Mouse (Mus musculus) neural tube, embryonic 15.5 days (tissue): ENCODE results near the gene Col7a1. TPM values are rescaled to one million over a fixed set of nuclear protein-coding genes. Genes with fewer than 3 reads are reported as not detected.

Experiments
- ATAC-seq: fragments of 200-750 bp; cut with Nextera tagmentation; 2 replicates; pipeline ENCODE4 v1.8.0; 2017; ENCODE audit warnings: mild to moderate bottlenecking, moderate TSS enrichment, moderate library complexity; ENCODE audit not compliant: low FRiP score
- H3K27ac ChIP-seq: fragments of 300-500 bp; sonication (generic); replicated peaks from 2 replicates; pipeline ENCODE4 v1.5.1; 2015; ENCODE audit warnings: mild to moderate bottlenecking, inconsistent platforms
- H3K27me3 ChIP-seq: fragments of 300-500 bp; sonication (generic); replicated peaks from 2 replicates; pipeline ENCODE4 v1.6.1; 2015; ENCODE audit warnings: inconsistent platforms
- H3K36me3 ChIP-seq: fragments of 300-500 bp; sonication (generic); 2 replicates; pipeline ENCODE4 v1.6.1; 2015; ENCODE audit warnings: inconsistent platforms
- H3K4me1 ChIP-seq: fragments of 300-500 bp; sonication (generic); 2 replicates; pipeline ENCODE4 v1.6.1; 2015; ENCODE audit warnings: inconsistent platforms
- H3K4me2 ChIP-seq: fragments of 300-500 bp; sonication (generic); 2 replicates; pipeline ENCODE4 v1.6.1; 2015; ENCODE audit warnings: inconsistent platforms, mild to moderate bottlenecking, moderate library complexity
- H3K4me3 ChIP-seq: fragments of 300-500 bp; sonication (generic); replicated peaks from 2 replicates; pipeline ENCODE4 v1.5.1; 2015; ENCODE audit warnings: mild to moderate bottlenecking, inconsistent platforms
- H3K9ac ChIP-seq: fragments of 300-500 bp; sonication (generic); replicated peaks from 2 replicates; pipeline ENCODE4 v1.6.1; 2015; ENCODE audit warnings: mild to moderate bottlenecking, inconsistent platforms
- H3K9me3 ChIP-seq: fragments of 300-500 bp; sonication (generic); replicated peaks from 2 replicates; pipeline ENCODE4 v1.6.1; 2016; ENCODE audit warnings: inconsistent platforms
- whole genome bisulfite sequencing: fragments of 180-500 bp; shearing (Covaris S2); methylation state at CpG from one replicate; pipeline ENCODE4 v1.1.7; 2015; ENCODE audit warnings: mixed read lengths; 5-methylcytosine and 5-hydroxymethylcytosine counted together
- polyA plus RNA-seq: library from polyadenylated mRNA; unstranded; fragments of >200 nt; fragmentation: Nextera tagmentation; extraction: Ambion mirVana; gene quantifications from 2 replicates; pipeline ENCODE4 v1.2.1, GENCODE M21; 2015

Gene Col7a1
- polyA plus RNA-seq = 1.8 and 2.8 TPM in 2 replicates

DNA sequence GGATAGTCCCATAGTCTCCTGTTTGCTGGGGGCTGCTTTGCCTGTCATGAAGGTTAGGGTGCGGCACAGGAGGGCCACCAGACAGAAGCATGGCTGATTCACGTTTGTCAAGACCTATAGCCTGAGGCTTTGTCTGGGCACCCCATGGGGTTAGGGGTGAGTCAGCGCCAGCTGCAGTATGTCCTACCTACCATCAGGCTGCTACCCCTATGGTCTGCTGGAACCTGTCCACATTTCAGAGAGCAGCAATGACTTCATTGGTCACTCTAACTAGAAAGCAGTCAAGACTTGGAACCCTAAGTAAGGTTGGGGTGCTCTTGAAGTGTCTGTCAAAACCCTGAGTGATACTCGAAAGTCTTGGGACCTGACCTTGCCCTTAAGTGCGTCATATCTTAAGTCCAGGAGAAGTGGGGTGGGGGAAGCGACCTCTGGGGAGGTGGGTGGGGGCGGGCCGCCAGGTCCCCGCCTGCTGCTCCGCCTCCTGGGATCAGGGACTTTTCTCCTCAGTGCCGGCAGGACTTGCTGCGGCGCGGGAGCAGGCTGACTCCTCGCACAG lies at the start of gene Col7a1:
Gene Col7a1 (plus strand): TSS at position 506 of the 556 bp plus-strand sequence.
- H3K4me1 ChIP-seq = no peaks in the 10 kb centered on the region
- H3K27ac ChIP-seq = no peak within 1 kb of the TSS

DNA sequence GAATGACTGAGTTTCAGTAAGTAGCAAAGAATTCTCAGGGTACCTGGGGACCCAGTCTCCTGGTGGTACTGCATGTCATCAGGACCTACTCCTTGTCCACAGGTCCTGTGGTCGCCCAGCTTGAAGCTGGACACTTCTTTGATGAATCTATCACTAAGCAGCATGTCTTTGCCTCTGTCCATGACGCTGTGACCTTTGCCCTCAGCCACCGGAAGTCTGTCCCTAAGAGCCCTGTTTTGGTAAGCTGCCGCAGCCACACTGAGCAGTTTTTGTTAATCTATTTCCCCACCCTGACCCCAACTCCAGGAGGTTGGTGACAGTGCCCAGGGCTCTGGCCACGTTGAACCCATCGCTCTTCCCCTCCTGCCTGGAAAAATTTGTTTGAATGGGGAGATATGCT lies 41.1 kb upstream of the Col7a1 start:
- Histone ChIP-seq H3K4me2 (no peak overlapping the region), H3K36me3 (no peaks in the 10 kb centered on the region), H3K9ac (no peak overlapping the region), H3K9me3 (no peaks in the 10 kb centered on the region), H3K4me1 (peaks cover 5% of the 10 kb centered on the region; the same call in 1 of the 2 replicates), H3K27ac (no peak overlapping the region), H3K27me3 (no peaks in the 10 kb centered on the region), H3K4me3 (no peak overlapping the region)
- WGBS = 77% methylated on average over 6 of the region's 6 CpGs
- ATAC-seq = no peak

More for the DNA sequence above, at the start of gene Col7a1:
- Histone ChIP-seq H3K27me3 (peaks cover 23% of the 10 kb centered on the region), H3K9me3 (no peaks in the 10 kb centered on the region), H3K9ac (no peak within 1 kb of the TSS), H3K4me2 (peak within 1 kb of the TSS; percentile 19; the same call in 1 of the 2 replicates), H3K4me3 (no peak within 1 kb of the TSS), H3K36me3 (peaks cover 24% of the 10 kb centered on the region)
- WGBS = 13% methylated on average over 15 of the region's 15 CpGs
- ATAC-seq = no peak

DNA sequence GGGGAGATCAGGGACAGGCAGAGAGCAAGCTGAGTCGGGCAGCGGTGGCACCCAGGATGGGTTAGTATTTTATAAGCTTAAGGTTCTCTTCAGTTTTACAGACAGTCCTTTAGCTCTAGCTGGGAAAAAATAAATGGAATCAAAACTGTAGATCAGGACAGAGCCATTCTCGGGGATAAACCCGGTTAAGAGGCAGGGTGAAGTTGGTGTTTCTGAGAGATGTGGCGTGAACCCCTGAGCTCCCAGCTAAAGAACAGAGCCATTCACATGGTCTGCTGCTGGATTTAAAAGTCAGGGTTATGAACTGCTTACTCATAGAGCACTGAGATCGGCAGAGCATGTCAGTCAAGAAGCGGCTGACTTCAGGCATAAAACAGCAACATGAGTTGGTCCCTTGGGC lies 40.2 kb upstream of the Col7a1 start:
- H3K27ac ChIP-seq = no peak overlapping the region
- no peaks in the 10 kb centered on the region for H3K36me3 ChIP-seq
- no peaks in the 10 kb centered on the region for H3K27me3 ChIP-seq
- H3K4me3 ChIP-seq = no peak overlapping the region
- no peak for ATAC-seq
- 90% methylated on average over 7 of the region's 7 CpGs for WGBS
- H3K9me3 ChIP-seq = no peaks in the 10 kb centered on the region
- peaks cover 5% of the 10 kb centered on the region; the same call in 1 of the 2 replicates for H3K4me1 ChIP-seq
- H3K9ac ChIP-seq = no peak overlapping the region
- no peak overlapping the region for H3K4me2 ChIP-seq

DNA sequence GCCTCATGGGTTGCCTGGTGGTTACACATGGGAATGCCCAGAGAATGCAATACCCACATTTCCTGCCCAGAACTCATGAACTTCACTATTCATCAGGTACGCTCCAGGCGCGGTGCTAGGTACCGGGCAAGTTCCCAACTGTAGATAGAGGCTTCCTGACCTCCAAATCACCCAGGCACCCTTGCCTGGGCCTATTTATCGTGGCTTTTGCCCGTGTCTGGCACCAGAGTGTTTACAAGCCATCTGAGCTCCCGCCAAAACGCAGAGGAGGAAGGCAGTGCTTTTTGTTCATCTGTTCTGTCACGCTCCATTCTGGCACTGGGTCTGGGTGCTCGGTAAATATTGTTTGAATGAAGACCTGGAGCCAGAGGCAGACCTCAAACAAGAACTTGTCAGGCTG lies 39.8 kb upstream of the Col7a1 start:
- Histone ChIP-seq H3K4me2 (no peak overlapping the region), H3K9ac (no peak overlapping the region), H3K9me3 (no peaks in the 10 kb centered on the region), H3K36me3 (no peaks in the 10 kb centered on the region), H3K4me3 (no peak overlapping the region), H3K27ac (no peak overlapping the region), H3K27me3 (no peaks in the 10 kb centered on the region), H3K4me1 (peaks cover 5% of the 10 kb centered on the region; the same call in 1 of the 2 replicates)
- 69% methylated on average over 10 of the region's 10 CpGs for WGBS
- ATAC-seq = no peak

DNA sequence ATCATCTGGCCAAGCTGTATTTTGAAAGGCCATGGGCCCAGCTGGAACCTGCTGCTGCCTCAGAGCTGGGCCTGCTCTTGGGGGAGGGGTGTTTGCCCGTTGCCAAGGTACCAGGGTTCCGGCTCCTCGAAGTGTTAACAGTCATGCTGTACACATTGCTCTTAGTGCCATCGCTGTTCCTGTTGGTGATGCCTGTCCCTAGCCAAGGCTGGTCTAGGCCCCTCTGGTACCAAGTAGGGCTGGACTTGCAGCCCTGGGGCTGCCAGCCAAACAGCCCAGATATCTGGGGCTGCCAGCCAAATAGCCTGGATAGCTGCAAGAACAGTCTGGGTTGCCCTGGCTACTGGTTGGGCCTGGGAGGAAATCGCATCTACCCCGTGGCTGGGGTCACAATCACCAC lies 38.9 kb upstream of the Col7a1 start, which contains the start of gene Tmem89:
Gene Tmem89 (plus strand): TSS at position 129 of the 400 bp plus-strand sequence.
- no peak within 1 kb of the TSS for H3K4me3 ChIP-seq
- H3K9me3 ChIP-seq = no peaks in the 10 kb centered on the region
- no peak within 1 kb of the TSS for H3K9ac ChIP-seq
- WGBS = 57% methylated on average over 6 of the region's 6 CpGs
- ATAC-seq = peak; percentile 75
- no peaks in the 10 kb centered on the region for H3K27me3 ChIP-seq
- peak within 1 kb of the TSS; percentile 9; the same call in 1 of the 2 replicates for H3K27ac ChIP-seq
- no peak within 1 kb of the TSS for H3K4me2 ChIP-seq
- H3K36me3 ChIP-seq = no peaks in the 10 kb centered on the region
- H3K4me1 ChIP-seq = peaks cover 5% of the 10 kb centered on the region; the same call in 1 of the 2 replicates

DNA sequence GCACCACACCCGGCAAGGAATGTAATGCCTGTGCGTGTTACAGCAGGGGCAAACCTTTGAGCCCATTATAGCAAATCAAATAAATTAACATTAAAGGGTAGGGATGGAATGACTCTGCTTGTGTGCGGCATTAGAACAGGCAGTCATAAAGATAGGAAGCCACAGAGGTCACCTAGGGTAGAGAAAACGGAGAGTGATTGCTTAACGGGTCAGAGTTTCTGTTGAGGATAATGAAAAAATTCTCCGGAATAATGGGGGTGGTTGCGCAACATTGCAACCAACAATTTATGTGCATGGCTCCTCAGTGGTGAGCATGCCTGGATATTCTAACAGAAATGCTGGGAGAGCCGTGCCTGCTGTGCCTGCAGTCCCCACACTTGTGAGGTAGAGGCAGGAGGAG lies 27.5 kb upstream of the Col7a1 start:
- no peak overlapping the region for H3K9ac ChIP-seq
- 57% methylated on average over 8 of the region's 8 CpGs for WGBS
- no peaks in the 10 kb centered on the region for H3K9me3 ChIP-seq
- H3K27me3 ChIP-seq = no peaks in the 10 kb centered on the region
- H3K27ac ChIP-seq = no peak overlapping the region
- no peak overlapping the region for H3K4me2 ChIP-seq
- ATAC-seq = no peak
- no peaks in the 10 kb centered on the region for H3K4me1 ChIP-seq
- H3K36me3 ChIP-seq = no peaks in the 10 kb centered on the region
- no peak overlapping the region for H3K4me3 ChIP-seq

DNA sequence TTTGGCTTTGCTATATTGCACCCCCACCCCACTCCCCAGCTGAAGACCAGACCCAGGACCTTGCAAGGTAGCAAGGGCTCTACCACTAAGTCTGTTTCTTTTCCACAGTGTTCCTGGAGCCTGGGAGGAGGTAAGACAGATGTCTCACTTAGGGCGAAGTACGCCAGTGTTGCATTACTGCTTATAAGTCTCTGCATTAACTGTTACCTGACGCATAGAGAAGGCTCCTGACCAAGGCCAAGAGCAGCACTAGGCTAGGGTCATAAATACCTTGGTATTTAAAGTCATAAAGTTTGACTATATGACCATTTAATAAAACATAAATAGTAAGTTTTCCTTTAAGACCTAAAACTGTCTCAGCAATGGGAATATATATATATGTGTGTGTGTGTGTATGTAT lies 25.0 kb upstream of the Col7a1 start:
- Histone ChIP-seq H3K27me3 (no peaks in the 10 kb centered on the region), H3K27ac (no peak overlapping the region), H3K4me3 (no peak overlapping the region), H3K36me3 (no peaks in the 10 kb centered on the region), H3K9ac (no peak overlapping the region), H3K9me3 (no peaks in the 10 kb centered on the region), H3K4me1 (no peaks in the 10 kb centered on the region), H3K4me2 (no peak overlapping the region)
- ATAC-seq = no peak
- WGBS = 79% methylated on average over 3 of the region's 3 CpGs

DNA sequence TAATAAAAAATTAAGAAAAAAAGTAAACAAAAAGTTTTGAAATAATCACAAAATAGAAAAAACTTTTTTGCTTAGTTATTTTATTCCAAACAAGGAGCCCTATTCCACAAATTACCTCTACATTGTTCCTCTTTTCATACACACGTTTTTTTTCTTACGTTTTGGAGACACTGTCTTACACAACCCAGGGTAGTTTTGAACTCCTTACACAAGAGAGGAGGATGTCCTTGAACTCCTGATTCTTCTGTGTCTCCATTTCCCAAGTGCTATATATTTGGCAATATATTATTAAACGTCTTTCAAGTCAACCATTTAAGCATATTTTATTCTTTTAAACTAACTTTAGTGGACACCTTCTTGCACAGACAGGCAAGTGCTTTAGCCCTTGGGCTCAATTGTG lies 17.4 kb upstream of the Col7a1 start:
- Histone ChIP-seq H3K9ac (no peak overlapping the region), H3K4me3 (peak overlapping the region; percentile 96; the same call in 1 of the 2 replicates), H3K4me2 (peak overlapping the region; percentile 43), H3K4me1 (peaks cover 15% of the 10 kb centered on the region), H3K27ac (no peak overlapping the region), H3K9me3 (no peaks in the 10 kb centered on the region), H3K27me3 (no peaks in the 10 kb centered on the region), H3K36me3 (peaks cover 28% of the 10 kb centered on the region)
- ATAC-seq = peak; percentile 7; the same call in 1 of the 2 replicates
- WGBS = 19% methylated on average over 3 of the region's 3 CpGs

DNA sequence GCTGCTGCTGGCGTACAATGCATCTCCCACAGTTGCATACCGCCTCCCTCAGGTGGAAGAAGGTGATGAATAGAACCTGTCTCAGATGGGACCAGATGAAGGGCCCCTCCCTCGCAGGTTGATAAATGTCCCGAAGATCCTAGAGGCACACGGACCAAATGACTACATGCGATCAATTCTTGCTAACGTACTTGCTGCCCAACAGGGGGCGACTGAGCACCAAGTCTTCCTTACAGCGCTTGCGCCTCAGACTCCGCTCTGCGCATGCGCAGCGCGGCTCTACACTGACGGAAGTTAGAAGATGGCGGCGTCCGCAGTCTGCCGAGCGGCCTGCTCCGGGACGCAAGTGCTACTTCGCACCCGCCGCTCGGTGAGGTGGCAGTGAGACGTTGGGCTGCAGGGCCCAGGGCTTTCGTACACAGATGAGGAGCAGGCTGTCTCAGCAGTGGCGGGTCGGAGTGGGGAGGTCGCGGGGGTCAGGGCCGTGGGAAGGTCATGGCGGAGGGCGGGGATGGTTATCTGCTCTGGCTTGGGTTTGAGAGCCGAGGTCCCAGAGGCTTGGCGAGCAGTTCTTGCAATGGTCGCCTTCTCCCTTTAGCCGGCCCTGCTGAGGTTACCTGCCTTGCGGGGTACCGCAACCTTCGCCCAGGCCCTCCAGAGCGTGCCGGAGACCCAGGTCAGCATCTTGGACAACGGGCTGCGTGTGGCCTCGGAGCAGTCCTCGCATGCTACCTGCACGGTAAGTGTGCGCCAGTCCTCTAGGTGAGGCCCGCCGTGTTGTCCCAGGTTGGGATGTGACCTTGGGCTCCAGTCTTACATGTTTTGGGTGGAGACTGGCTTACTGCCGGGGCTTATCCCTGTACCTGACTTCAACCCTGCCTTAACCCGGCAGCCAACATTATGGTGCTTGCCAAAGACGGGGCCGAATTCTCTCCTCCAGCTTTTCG lies 16.7 kb upstream of the Col7a1 start, which contains the start of gene Uqcrc1:
Gene Uqcrc1 (plus strand): TSS at position 216 of the 947 bp plus-strand sequence.
- Histone ChIP-seq H3K4me3 (peak within 1 kb of the TSS; percentile 96), H3K4me1 (peaks cover 15% of the 10 kb centered on the region), H3K27me3 (no peaks in the 10 kb centered on the region), H3K4me2 (peak within 1 kb of the TSS; percentile 77), H3K9ac (peak within 1 kb of the TSS; percentile 90), H3K27ac (peak within 1 kb of the TSS; percentile 82), H3K9me3 (no peaks in the 10 kb centered on the region), H3K36me3 (peaks cover 34% of the 10 kb centered on the region)
- peak; percentile 89 for ATAC-seq
- WGBS = 1% methylated on average over 57 of the region's 58 CpGs

DNA sequence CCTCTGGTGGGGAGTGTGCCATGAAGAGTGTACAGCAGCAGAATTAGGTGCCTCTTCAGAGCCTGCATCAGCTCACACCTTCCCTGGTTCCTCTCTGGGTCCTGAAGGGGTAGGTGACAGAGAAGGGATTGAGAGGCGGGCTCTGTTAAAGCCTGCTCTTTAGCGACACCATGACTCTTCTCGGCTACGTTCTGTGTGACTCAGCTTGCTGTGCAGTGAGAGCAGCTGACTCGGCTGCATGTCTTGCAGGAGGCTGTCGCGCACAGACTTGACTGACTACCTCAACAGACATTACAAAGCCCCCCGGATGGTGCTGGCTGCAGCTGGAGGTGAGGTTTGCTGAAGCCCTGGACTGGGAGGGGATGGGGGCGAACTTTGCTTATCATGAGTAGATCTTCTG lies 8.3 kb upstream of the Col7a1 start:
- no peak overlapping the region for H3K27ac ChIP-seq

DNA sequence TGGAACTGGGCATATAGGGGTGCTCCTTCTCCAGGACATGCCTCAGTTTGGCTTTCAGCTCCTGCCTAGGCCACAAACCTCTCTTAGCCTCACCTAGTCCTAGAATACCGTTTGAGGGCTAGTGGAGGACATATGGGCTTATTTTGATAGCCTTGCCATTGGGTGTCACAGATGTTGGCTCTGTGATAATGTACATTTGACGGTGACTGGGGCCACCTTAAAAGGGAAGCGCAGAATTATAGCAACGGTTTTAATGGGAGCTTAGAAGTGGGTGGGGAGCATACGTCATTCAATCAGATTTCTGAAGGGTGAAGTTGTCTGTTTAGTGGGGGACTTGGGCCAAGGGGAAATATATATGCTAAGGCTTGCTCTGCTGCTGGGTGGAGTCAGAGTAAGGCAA lies 7.8 kb upstream of the Col7a1 start:
- Histone ChIP-seq H3K4me3 (no peak overlapping the region), H3K4me2 (no peak overlapping the region), H3K36me3 (peaks cover 91% of the 10 kb centered on the region), H3K9me3 (no peaks in the 10 kb centered on the region), H3K4me1 (no peaks in the 10 kb centered on the region), H3K9ac (no peak overlapping the region), H3K27me3 (no peaks in the 10 kb centered on the region), H3K27ac (no peak overlapping the region)
- no peak for ATAC-seq
- 92% methylated on average over 5 of the region's 5 CpGs for WGBS

More for the DNA sequence above, 8.3 kb upstream of the Col7a1 start:
- H3K4me3 ChIP-seq = no peak overlapping the region
- ATAC-seq = no peak
- no peaks in the 10 kb centered on the region for H3K9me3 ChIP-seq
- H3K36me3 ChIP-seq = peaks cover 91% of the 10 kb centered on the region
- no peak overlapping the region for H3K9ac ChIP-seq
- no peak overlapping the region for H3K4me2 ChIP-seq
- 85% methylated on average over 9 of the region's 9 CpGs for WGBS
- no peaks in the 10 kb centered on the region for H3K4me1 ChIP-seq
- no peaks in the 10 kb centered on the region for H3K27me3 ChIP-seq
